Mouse (Mus musculus) heart, embryonic 13.5 days (tissue): Measurements from ENCODE around the gene Cebpa. TPM values are rescaled to one million over a fixed set of nuclear protein-coding genes. Genes with fewer than 3 reads are reported as not detected.

Experiments
- ATAC-seq: fragments of 200-750 bp; cut with Nextera tagmentation; 2 replicates; pipeline ENCODE4 v1.8.0; 2017; ENCODE audit warnings: moderate TSS enrichment; ENCODE audit not compliant: insufficient number of reproducible peaks, low FRiP score, low TSS enrichment; ENCODE audit errors: extremely low read depth
- H3K27ac ChIP-seq: fragments of 300-500 bp; sonication (generic); replicated peaks from 2 replicates; pipeline ENCODE4 v1.5.1; 2015; ENCODE audit warnings: moderate library complexity, mild to moderate bottlenecking, inconsistent platforms
- H3K27me3 ChIP-seq: fragments of 300-500 bp; sonication (generic); replicated peaks from 2 replicates; pipeline ENCODE4 v1.6.1; 2015; ENCODE audit warnings: mild to moderate bottlenecking, inconsistent platforms
- H3K36me3 ChIP-seq: fragments of 300-500 bp; sonication (generic); 2 replicates; pipeline ENCODE4 v1.6.1; 2015; ENCODE audit warnings: mild to moderate bottlenecking, inconsistent platforms
- H3K4me1 ChIP-seq: fragments of 300-500 bp; sonication (generic); 2 replicates; pipeline ENCODE4 v1.6.1; 2015; ENCODE audit warnings: inconsistent platforms
- H3K4me2 ChIP-seq: fragments of 300-500 bp; sonication (generic); 2 replicates; pipeline ENCODE4 v1.6.1; 2015; ENCODE audit warnings: inconsistent platforms, mild to moderate bottlenecking, moderate library complexity
- H3K4me3 ChIP-seq: fragments of 300-500 bp; sonication (generic); 2 replicates; pipeline ENCODE4 v1.5.1; 2015; ENCODE audit warnings: moderate library complexity, mild to moderate bottlenecking, inconsistent platforms
- H3K9ac ChIP-seq: fragments of 300-500 bp; sonication (generic); 2 replicates; pipeline ENCODE4 v1.6.1; 2015; ENCODE audit warnings: inconsistent platforms, mild to moderate bottlenecking, moderate library complexity
- H3K9me3 ChIP-seq: fragments of 300-500 bp; sonication (generic); 2 replicates; pipeline ENCODE4 v1.6.1; 2016; ENCODE audit warnings: inconsistent platforms
- WGBS: fragments of 180-500 bp; shearing (Covaris S2); methylation state at CpG from one replicate; pipeline ENCODE4 v1.1.7; 2015; ENCODE audit warnings: mixed read lengths; 5-methylcytosine and 5-hydroxymethylcytosine counted together
- polyA plus RNA-seq: library from polyadenylated mRNA; unstranded; fragments of >200 nt; fragmentation: Nextera tagmentation; extraction: Ambion mirVana; gene quantifications from 2 replicates; pipeline ENCODE4 v1.2.1, GENCODE M21; 2015

Cebpa gene
- 0.47 and 0.78 TPM in 2 replicates for polyA plus RNA-seq

- H3K4me1 ChIP-seq: peaks cover 27% of the 10 kb centered on the region
- peak within 1 kb of the TSS; percentile 53 for H3K27ac ChIP-seq
- no peaks in the 10 kb centered on the region for H3K36me3 ChIP-seq
- H3K4me3 ChIP-seq: peak within 1 kb of the TSS; percentile 64
- H3K27me3 ChIP-seq: peaks cover 78% of the 10 kb centered on the region
- H3K9ac ChIP-seq: peak within 1 kb of the TSS; percentile 79
- H3K4me2 ChIP-seq: peak within 1 kb of the TSS; percentile 98
- under 1% methylated on average over 50 of the region's 50 CpGs for WGBS
- no peaks in the 10 kb centered on the region for H3K9me3 ChIP-seq
- ATAC-seq: peak; percentile 47; the same call in 1 of the 2 replicates
Observed at GRCm38 (mm10) chr7:35118841-35119413, at the start of gene Cebpa. Gene Cebpa (plus strand): TSS chr7:35119293.

- Histone ChIP-seq H3K9me3 (no peaks in the 10 kb centered on the region), H3K9ac (peak overlapping the region; percentile 47; the same call in 1 of the 2 replicates), H3K27me3 (no peaks in the 10 kb centered on the region), H3K4me2 (no peak overlapping the region), H3K4me3 (no peak overlapping the region), H3K36me3 (no peaks in the 10 kb centered on the region), H3K4me1 (peaks cover 6% of the 10 kb centered on the region), H3K27ac (no peak overlapping the region)
- 21% methylated on average over 5 of the region's 5 CpGs for WGBS
- ATAC-seq: no peak; the same call in 1 of the 2 replicates
Observed at GRCm38 (mm10) chr7:35076645-35077044, 42.4 kb upstream of the Cebpa start.

DNA sequence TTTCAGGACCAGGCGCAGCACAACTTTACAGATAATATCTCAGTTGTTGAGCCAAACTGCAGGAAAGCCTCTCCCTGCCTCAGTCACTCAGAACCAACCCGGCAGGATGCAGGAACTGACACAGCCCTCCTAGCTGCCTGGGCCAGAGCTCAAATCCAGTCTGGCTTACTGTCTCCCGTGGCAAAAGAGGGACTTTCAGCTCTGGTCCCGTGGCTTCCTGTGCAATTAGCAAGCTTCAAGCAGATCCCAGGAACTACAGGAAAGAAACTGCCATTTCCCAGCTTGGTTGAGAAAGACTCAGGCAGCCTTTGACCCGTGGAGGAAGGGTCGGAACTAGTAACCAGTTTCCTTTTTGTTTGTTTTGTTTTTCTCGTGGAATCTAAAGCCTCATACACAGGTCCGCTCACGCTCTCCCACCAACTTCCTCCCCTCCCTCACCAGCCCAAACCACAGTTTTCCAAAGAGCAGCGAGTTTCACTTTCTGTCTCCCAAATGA is 38.2 kb upstream of the Cebpa start:
- H3K4me2 ChIP-seq: peak overlapping the region; percentile 43
- H3K9me3 ChIP-seq: no peaks in the 10 kb centered on the region
- peaks cover 11% of the 10 kb centered on the region for H3K27me3 ChIP-seq
- H3K4me1 ChIP-seq: peaks cover 10% of the 10 kb centered on the region
- H3K27ac ChIP-seq: peak overlapping the region; percentile 49; the same call in 1 of the 2 replicates
- peak overlapping the region; percentile 13; the same call in 1 of the 2 replicates for H3K4me3 ChIP-seq
- 0 out of 2 replicates have a peak overlapping the region, but pooled peaks have one; percentile 57 for H3K9ac ChIP-seq
- 31% methylated on average over 10 of the region's 10 CpGs for WGBS
- ATAC-seq: no peak
- no peaks in the 10 kb centered on the region for H3K36me3 ChIP-seq

DNA sequence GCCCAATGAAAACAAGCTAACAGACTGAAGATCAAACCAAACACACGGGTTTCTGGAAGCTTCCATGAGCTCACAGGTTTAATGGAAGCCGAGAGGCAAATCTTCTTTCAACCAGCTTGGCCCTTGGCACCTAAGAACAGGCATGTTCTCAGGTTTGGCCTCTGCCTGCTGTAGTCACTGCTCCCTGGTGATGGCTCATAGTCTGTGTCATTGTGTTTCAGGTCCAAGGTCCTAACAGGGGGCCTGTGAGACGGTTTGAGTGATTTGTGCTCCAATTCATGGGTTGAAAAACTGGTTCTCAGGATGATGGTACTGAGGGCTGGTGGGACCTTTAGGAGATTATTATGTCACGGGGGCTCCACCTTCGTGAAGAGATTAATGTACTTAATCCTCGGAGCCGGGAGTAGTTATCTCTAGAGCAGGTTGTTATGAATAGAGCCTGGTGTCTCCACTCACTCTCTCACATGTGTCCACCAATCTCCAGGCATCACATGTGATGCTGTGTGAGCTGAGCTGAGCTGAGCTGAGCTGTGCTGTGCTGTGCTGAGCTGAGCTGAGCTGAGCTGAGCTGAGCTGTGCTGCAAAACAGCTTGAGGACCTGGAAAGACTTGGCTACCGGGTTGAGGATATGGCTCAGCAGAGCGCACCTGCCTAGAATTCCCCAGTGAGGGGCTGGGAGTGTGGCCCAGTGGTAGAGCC is 37.5 kb upstream of the Cebpa start:
- Histone ChIP-seq H3K9me3 (no peaks in the 10 kb centered on the region), H3K36me3 (no peaks in the 10 kb centered on the region), H3K27me3 (peaks cover 15% of the 10 kb centered on the region), H3K9ac (no peak overlapping the region), H3K4me1 (peaks cover 15% of the 10 kb centered on the region), H3K27ac (peak overlapping the region; percentile 49; the same call in 1 of the 2 replicates), H3K4me2 (peak overlapping the region; percentile 43), H3K4me3 (no peak overlapping the region)
- ATAC-seq: no peak
- 61% methylated on average over 9 of the region's 9 CpGs for WGBS

- Histone ChIP-seq H3K9ac (no peak overlapping the region), H3K4me2 (no peak overlapping the region), H3K4me1 (peaks cover 13% of the 10 kb centered on the region), H3K9me3 (no peaks in the 10 kb centered on the region), H3K4me3 (no peak overlapping the region), H3K27ac (no peak overlapping the region), H3K36me3 (no peaks in the 10 kb centered on the region), H3K27me3 (peaks cover 33% of the 10 kb centered on the region)
- no peak for ATAC-seq
- 70% methylated on average over 12 of the region's 12 CpGs for WGBS
Observed at GRCm38 (mm10) chr7:35084565-35085360, 34.3 kb upstream of the Cebpa start.

GRCm38 (mm10) chr7:35086271-35086861 is 32.7 kb upstream of the Cebpa start:
- no peak for ATAC-seq
- Histone ChIP-seq H3K9ac (peak overlapping the region; percentile 61), H3K27ac (no peak overlapping the region), H3K4me2 (peak overlapping the region; percentile 66), H3K27me3 (peaks cover 33% of the 10 kb centered on the region), H3K4me1 (peaks cover 13% of the 10 kb centered on the region), H3K36me3 (no peaks in the 10 kb centered on the region), H3K9me3 (no peaks in the 10 kb centered on the region), H3K4me3 (peak overlapping the region; percentile 36)
- 2% methylated on average over 21 of the region's 21 CpGs for WGBS

DNA sequence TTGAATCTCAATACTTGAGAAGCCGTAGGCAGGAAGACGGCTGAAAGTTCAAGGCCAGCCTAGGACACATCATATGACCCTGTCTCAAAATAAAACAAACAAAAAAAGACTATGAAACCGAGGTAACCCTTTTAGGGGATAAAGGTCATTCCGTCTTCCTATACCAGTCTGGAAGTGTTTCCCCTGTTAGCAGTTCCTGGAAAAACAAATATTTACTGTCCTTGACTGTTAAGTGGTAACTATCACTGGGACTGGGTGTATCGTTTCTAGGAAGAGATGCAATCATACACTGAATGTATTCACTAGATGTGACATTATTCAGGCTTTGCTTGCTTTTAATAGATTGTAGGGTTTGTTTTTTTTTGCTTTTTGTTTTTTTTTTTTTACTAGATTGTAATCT is 28.5 kb upstream of the Cebpa start:
- H3K4me2 ChIP-seq: no peak overlapping the region
- no peaks in the 10 kb centered on the region for H3K9me3 ChIP-seq
- H3K4me3 ChIP-seq: no peak overlapping the region
- WGBS: 63% methylated on average over 5 of the region's 5 CpGs
- peaks cover 26% of the 10 kb centered on the region for H3K27me3 ChIP-seq
- no peaks in the 10 kb centered on the region for H3K36me3 ChIP-seq
- peaks cover 9% of the 10 kb centered on the region for H3K4me1 ChIP-seq
- H3K27ac ChIP-seq: no peak overlapping the region
- no peak for ATAC-seq
- H3K9ac ChIP-seq: no peak overlapping the region

- Histone ChIP-seq H3K36me3 (no peaks in the 10 kb centered on the region), H3K4me2 (no peak overlapping the region), H3K27ac (no peak overlapping the region), H3K9ac (no peak overlapping the region), H3K4me1 (peaks cover 3% of the 10 kb centered on the region), H3K9me3 (no peaks in the 10 kb centered on the region), H3K4me3 (no peak overlapping the region), H3K27me3 (no peaks in the 10 kb centered on the region)
- ATAC-seq: no peak
- 59% methylated on average over 9 of the region's 9 CpGs for WGBS
Observed at GRCm38 (mm10) chr7:35094975-35095678, 24.0 kb upstream of the Cebpa start.

DNA sequence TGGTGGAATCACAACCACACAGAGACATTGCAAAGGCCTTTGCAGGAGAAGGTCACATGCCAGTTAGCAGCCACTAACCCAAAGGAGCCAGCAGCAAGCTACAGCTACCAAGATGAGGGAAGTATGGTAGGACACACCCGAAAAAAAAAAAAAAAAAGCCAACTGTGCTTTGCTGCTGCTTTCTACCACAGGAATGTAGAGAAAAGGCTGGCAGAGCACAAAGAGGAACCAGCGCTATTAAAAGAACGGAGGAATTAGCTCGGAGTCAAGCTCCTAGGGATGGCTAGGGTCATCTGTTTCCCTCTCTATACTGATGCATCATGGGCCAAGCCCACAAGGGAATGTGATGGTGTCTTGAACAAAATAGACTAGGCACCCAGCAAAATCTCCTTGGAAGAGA is 20.3 kb upstream of the Cebpa start:
- Histone ChIP-seq H3K4me2 (no peak overlapping the region), H3K27ac (no peak overlapping the region), H3K36me3 (no peaks in the 10 kb centered on the region), H3K4me3 (no peak overlapping the region), H3K9ac (no peak overlapping the region), H3K4me1 (peaks cover 3% of the 10 kb centered on the region), H3K27me3 (no peaks in the 10 kb centered on the region), H3K9me3 (no peaks in the 10 kb centered on the region)
- no peak for ATAC-seq
- WGBS: 57% methylated on average over 4 of the region's 4 CpGs

DNA sequence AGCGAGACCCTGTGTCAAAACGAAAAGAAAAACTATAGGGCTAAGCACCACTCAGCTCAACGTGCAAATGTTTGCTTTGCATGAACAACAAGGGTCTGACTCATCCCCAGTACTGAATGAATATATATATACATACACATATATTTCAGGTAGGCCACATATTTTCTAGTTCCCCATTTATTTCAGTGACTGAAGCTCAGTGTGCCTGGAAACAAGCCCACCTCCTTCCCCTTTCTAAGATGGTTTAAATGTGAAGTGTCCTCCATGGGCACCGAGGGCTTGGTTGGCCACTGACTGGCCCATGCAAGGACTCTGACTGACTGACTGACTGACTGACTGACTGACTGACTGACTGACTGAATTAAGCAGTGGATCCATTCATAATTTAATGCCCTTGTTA is 19.6 kb upstream of the Cebpa start:
- H3K4me1 ChIP-seq: peaks cover 3% of the 10 kb centered on the region
- no peak for ATAC-seq
- H3K9me3 ChIP-seq: no peaks in the 10 kb centered on the region
- H3K9ac ChIP-seq: no peak overlapping the region
- no peaks in the 10 kb centered on the region for H3K36me3 ChIP-seq
- no peak overlapping the region for H3K4me3 ChIP-seq
- WGBS: 88% methylated on average over 4 of the region's 4 CpGs
- H3K27ac ChIP-seq: no peak overlapping the region
- H3K4me2 ChIP-seq: no peak overlapping the region
- no peaks in the 10 kb centered on the region for H3K27me3 ChIP-seq
